Mouse (Mus musculus) spleen, adult 18-20 months (tissue): ENCODE measurements around the gene Gapdh.
A peak's percentile ranks its signal among the peaks of the same experiment; 100 is the strongest.

Experiments used
- DNase-seq, 2 experiments: peaks; one replicate each; pipeline ENCODE4 v3.0.0; 2022; ENCODE audit warnings: mixed read lengths in 2 of 2

Gene Gapdh

GRCm38 (mm10) chr6:125148926-125149568 lies 17.2 kb downstream of the Gapdh start:
- DNase-seq = no peak

GRCm38 (mm10) chr6:125148251-125148925 lies 17.9 kb downstream of the Gapdh start:
- no peak for DNase-seq

DNA sequence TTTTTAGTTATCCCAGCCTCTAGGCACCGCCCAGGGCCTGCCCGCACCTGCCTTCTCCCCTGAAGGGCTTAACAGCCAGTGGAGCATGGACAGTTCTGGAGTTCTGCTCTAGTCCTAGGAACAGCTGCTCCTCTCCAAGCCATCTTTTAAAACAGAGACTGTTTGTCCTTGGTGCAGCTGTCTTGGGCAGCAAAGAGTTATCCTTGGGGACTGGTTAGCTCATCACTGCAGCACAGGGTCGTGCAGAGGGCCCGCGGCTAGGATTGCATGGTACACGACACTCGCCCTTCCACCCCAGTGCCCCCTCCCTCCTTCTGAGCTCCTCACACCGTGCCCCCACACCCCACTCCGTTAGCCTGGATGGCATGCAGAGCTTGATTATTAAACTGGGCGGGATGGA lies 18.9 kb downstream of the Gapdh start:
- DNase-seq = no peak

- DNase-seq = no peak
Observed at GRCm38 (mm10) chr6:125146797-125147196, 19.5 kb downstream of the Gapdh start.

DNA sequence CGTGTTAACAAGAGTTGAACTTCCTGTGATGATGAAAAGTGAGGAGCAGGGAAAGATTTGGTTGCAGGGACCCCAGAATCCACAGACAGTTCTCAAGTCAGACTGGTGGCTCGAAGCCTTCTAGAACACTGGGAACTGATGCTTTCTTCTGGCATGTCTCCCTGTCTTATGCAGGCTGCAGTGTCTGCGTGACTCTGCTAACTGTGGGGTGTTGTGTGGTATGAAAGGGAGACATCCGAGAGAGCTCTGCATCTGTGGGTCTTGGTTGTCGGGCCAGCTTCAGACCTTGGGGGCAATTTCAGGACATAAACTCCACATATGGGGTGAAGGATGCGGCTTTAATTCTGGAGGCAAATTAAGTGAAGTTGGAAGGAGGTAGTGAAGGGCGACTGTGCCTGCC lies 20.1 kb downstream of the Gapdh start:
- DNase-seq = no peak

- no peak for DNase-seq
Observed at GRCm38 (mm10) chr6:125145479-125145951, 20.8 kb downstream of the Gapdh start.

- DNase-seq = peak; percentile 73 to 79
Observed at GRCm38 (mm10) chr6:125145001-125145400, 21.3 kb downstream of the Gapdh start, which contains the start of gene Iffo1. Gene Iffo1 (plus strand): TSS chr6:125145241.

- no peak for DNase-seq
Observed at GRCm38 (mm10) chr6:125143904-125144303, 22.4 kb downstream of the Gapdh start.

DNA sequence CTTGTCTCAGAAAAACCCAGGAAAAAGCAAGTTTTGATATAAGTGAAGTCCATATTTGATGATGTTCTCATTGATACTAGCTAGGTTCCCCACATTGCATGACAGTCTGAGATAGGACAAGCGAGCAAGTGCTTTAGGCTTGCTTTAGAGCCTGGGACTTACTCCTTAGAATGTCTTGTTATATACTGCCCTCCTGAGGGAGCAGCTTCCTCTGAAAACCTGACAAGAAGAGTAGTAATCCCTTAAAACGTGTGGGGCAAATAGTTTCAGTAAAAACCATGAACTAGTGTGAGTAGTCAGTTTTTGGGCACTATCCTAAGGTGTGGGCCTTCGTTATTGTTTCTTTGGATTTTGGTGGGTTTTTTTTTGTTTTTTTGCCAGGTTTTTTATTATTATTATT lies 23.1 kb downstream of the Gapdh start:
- no peak for DNase-seq

GRCm38 (mm10) chr6:125142436-125142835 lies 23.8 kb downstream of the Gapdh start:
- no peak for DNase-seq

GRCm38 (mm10) chr6:125139747-125140146 lies 26.5 kb downstream of the Gapdh start:
- no peak for DNase-seq

DNA sequence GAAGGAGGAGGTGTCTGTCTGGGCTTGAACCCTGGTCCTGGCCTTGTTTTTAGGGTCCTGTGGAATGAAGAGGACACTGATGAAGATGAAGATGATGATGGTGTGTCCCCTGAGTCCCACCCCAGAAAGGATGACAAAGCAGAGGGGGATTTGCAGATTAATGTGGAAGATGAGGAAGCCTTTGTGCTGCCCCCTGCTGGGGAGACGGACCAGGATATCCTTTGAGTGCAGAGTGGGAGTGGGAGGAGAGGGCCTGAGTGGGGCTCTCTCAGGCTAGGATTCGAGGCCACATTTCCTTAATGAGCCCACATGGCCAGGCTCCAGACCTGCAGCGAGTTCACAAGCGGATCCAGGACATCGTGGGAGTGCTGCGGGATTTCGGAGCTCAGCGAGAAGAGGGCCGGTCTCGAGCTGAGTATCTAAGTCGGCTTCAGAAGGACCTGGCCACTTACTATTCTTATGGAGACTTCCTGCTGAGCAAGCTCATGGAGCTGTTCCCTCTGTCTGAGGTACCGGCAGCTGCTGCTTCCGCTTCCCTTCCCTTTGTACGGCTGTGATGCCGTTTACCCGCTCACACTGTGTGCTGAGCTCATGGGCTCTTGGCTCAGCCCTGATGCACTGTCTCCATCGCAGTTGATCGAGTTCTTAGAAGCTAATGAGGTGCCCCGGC lies 29.1 kb downstream of the Gapdh start:
- DNase-seq = peak in 1 of 2 experiments; percentile 61

- no peak for DNase-seq
Observed at GRCm38 (mm10) chr6:125132470-125132869, 33.8 kb downstream of the Gapdh start.

GRCm38 (mm10) chr6:125131302-125132156 lies 34.7 kb downstream of the Gapdh start, which contains the start of gene Nop2:
Gene Nop2 (plus strand): TSS chr6:125131909.
- peak; percentile 81 to 87 for DNase-seq

DNA sequence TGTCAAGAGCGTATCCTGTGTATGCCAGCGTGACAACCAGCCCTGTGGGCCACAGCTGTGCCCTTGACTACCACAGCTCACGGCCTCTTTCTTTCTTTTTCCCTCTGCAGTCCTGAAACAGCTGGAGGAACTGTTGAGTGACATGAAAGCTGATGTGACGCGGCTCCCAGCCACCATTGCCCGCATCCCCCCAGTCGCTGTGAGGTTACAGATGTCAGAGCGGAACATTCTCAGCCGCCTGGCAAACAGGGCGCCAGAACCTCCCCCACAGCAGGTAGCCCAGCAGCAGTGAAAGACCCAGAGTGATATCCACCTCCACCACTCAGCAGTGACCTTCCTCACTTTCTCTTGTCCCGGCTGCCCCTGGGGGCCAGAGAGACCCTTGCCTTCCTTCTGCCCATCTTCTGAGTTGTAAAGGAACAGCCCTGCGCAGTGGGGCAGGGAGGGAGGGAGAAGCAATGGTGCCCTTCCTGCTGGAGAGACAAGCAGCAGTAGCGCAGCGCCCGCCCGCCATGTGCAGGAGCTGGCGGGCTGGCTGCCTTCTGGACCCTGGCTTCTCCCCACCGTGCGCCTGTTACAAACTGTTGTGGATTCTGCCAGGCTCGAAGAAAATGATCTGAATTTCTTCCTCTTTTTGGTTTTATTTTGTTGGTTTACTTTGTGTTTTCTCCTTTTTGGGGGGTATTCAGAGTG lies 36.4 kb downstream of the Gapdh start:
- no peak for DNase-seq

- DNase-seq = no peak
Observed at GRCm38 (mm10) chr6:125128724-125129123, 37.5 kb downstream of the Gapdh start.

- DNase-seq = no peak
Observed at GRCm38 (mm10) chr6:125119387-125119786, 46.9 kb downstream of the Gapdh start.

- no peak for DNase-seq
Observed at GRCm38 (mm10) chr6:125112553-125112952, 53.7 kb downstream of the Gapdh start.
